Mouse (Mus musculus) large intestine, adult 2 months (tissue): ENCODE data around the gene Trpm1. TPM values are rescaled to one million over a fixed set of nuclear protein-coding genes. Genes with fewer than 3 reads are reported as not detected.

Experiments
- DNase-seq: peaks from one replicate; pipeline ENCODE4 v3.0.0-alpha.2; 2012; ENCODE audit warnings: low read depth, low spot score
- WGBS: fragments of 180-500 bp; shearing (Covaris S2); methylation state at CpG from one replicate; pipeline ENCODE4 v1.1.7; 2018; 5-methylcytosine and 5-hydroxymethylcytosine counted together
- polyA plus RNA-seq: library from polyadenylated mRNA; depleted of rRNA; stranded (reverse); fragments of >200 nt; gene quantifications from 2 replicates; pipeline ENCODE4 v1.2.3, GENCODE M21; 2012; rRNA removed

Trpm1 gene
- polyA plus RNA-seq, 1 experiment: not detected

DNA sequence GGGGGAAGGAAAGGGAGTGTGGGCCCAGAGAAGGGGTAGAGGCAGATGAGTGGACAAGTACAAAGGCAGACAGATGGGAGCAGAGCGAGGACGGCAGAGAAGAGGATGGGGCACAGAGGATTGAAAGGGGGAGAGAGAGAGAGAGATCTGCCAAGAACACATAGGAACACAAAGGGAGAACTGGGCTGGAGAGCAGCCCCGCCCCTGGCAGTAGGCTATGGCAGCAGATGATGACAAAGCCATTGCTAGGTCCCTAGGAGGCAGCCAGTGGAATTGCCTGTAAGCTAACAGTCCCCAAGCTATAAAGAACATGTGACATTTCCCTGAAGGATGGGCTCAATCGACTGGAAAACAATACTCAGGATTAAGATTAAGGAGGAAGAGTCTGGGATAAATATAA lies 121.9 kb downstream of the Trpm1 start:
- no peak for DNase-seq
- 79% methylated on average over 4 of the region's 4 CpGs for WGBS

DNA sequence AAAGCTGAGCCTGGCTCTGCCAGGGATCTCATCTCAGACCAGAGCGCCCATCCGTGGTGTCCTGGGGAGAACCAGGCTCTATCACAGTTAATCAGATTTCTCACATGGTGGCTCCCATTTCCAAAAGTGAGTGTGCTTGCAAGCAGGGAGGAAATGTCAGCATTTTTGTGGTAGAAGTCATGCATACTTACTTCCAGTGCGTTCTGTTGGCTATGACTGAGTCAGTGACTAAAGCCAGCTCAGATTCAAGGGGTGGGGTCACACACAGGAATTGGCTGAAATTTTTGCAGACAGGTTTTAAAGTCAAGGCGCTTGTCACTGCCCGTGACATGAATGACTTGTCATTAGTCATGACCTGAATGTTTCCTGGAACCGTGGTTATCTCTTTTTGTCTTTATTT lies 123.3 kb downstream of the Trpm1 start:
- WGBS: 45% methylated on average over 6 of the region's 6 CpGs
- DNase-seq: no peak

- 86% methylated on average over 1 of the region's 1 CpGs for WGBS
Measured at GRCm38 (mm10) chr7:64278526-64278925, 124.9 kb downstream of the Trpm1 start.

GRCm38 (mm10) chr7:64279548-64279947 lies 125.9 kb downstream of the Trpm1 start:
- WGBS: 75% methylated on average over 3 of the region's 3 CpGs
- DNase-seq: no peak

More at GRCm38 (mm10) chr7:64278526-64278925, 124.9 kb downstream of the Trpm1 start:
- no peak for DNase-seq

- DNase-seq: no peak
Measured at GRCm38 (mm10) chr7:64286566-64286965, 132.9 kb downstream of the Trpm1 start.

DNA sequence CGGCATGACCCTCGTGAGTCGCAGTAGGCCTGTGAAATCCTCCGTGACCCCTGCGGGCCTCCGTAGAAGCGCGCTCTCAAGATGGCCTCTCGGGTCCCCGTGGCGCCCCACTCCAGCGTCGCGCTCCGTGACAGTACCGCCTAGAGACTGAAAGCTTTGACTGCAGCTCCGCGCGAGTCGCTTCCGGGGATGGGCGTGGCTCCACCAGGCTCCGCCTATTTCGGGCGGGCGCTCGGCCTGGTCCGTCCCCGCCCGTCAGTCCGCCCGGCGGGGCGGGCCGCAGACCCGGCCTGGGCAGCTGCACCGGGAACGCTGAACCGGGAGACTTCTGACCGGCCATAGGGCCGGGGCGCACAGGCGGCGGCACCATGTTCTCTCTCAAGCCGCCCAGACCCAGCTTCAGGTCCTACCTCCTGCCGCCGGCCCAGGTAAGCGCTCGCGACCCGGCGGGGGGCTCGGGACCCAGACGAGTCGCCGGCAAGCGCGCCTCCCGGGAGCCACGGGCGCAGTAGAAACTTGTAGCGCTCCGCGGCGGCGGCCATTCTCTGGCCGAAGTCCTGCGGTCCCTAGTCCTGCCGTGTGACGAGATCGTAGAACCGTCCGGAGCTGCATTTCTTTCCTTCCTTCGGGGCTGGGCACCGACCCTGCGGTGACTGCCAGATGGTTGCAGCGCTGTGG lies 133.9 kb downstream of the Trpm1 start, which contains the start of gene Mtmr10:
Mtmr10 (plus strand) TSS at position 240 of the 678 bp plus-strand sequence.
- under 1% methylated on average over 77 of the region's 77 CpGs for WGBS
- DNase-seq: peak; percentile 85

GRCm38 (mm10) chr7:64289416-64289815 lies 135.8 kb downstream of the Trpm1 start:
- WGBS: 90% methylated on average over 7 of the region's 7 CpGs
- no peak for DNase-seq

- 89% methylated on average over 6 of the region's 6 CpGs for WGBS
Measured at GRCm38 (mm10) chr7:64290431-64290830, 136.8 kb downstream of the Trpm1 start.

GRCm38 (mm10) chr7:64291722-64292121 lies 138.1 kb downstream of the Trpm1 start:
- DNase-seq: no peak

More at GRCm38 (mm10) chr7:64290431-64290830, 136.8 kb downstream of the Trpm1 start:
- DNase-seq: no peak

GRCm38 (mm10) chr7:64296286-64297010 lies 142.8 kb downstream of the Trpm1 start:
- DNase-seq: no peak
- WGBS: 54% methylated on average over 5 of the region's 5 CpGs

More at GRCm38 (mm10) chr7:64291722-64292121, 138.1 kb downstream of the Trpm1 start:
- 95% methylated on average over 10 of the region's 10 CpGs for WGBS

GRCm38 (mm10) chr7:64310241-64310640 lies 156.6 kb downstream of the Trpm1 start:
- WGBS: 82% methylated on average over 7 of the region's 7 CpGs

DNA sequence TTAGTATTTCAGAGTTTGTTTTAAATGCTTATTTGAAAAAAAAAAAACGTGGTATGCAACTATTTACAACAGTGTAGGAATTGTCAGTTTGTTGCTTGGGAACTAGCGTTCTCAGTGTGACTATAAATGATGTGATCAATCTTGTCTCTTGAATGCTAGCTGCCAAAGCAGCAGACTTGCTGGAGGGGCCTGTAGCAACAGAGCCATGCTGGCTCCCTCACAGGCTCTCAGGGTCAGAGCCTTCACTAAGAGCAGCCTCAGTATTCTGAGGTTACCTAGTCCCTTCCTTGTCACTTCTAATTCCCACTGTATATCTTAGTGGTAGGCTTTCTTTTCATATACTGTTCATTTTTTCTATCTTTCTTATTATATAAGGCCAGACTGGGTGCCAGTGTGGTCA lies 157.1 kb downstream of the Trpm1 start:
- DNase-seq: no peak
- WGBS: 69% methylated on average over 2 of the region's 2 CpGs

More at GRCm38 (mm10) chr7:64310241-64310640, 156.6 kb downstream of the Trpm1 start:
- no peak for DNase-seq

GRCm38 (mm10) chr7:64312811-64313210 lies 159.2 kb downstream of the Trpm1 start:
- WGBS: 43% methylated on average over 7 of the region's 7 CpGs
- peak; percentile 19 for DNase-seq

Other genes starting within 250 kb of the Trpm1 start
- not detected in 2 replicates for gene E030018B13Rik, start 237.0 kb upstream of the Trpm1 start, polyA plus RNA-seq
- gene Klf13, start 214.9 kb upstream of the Trpm1 start, polyA plus RNA-seq: 23.9 and 25.3 TPM in 2 replicates
- gene Mtmr10, start 133.8 kb downstream of the Trpm1 start, polyA plus RNA-seq: 2.3 and 3.8 TPM in 2 replicates
- 1.0 and 1.8 TPM in 2 replicates for gene Fan1, start 220.3 kb downstream of the Trpm1 start, polyA plus RNA-seq
- gene Mphosph10, start 238.4 kb downstream of the Trpm1 start, polyA plus RNA-seq: 0.86 and 1.2 TPM in 2 replicates
- 21.9 and 23.6 TPM in 2 replicates for gene Mcee, start 238.8 kb downstream of the Trpm1 start, polyA plus RNA-seq